In the genomic region with DNA sequence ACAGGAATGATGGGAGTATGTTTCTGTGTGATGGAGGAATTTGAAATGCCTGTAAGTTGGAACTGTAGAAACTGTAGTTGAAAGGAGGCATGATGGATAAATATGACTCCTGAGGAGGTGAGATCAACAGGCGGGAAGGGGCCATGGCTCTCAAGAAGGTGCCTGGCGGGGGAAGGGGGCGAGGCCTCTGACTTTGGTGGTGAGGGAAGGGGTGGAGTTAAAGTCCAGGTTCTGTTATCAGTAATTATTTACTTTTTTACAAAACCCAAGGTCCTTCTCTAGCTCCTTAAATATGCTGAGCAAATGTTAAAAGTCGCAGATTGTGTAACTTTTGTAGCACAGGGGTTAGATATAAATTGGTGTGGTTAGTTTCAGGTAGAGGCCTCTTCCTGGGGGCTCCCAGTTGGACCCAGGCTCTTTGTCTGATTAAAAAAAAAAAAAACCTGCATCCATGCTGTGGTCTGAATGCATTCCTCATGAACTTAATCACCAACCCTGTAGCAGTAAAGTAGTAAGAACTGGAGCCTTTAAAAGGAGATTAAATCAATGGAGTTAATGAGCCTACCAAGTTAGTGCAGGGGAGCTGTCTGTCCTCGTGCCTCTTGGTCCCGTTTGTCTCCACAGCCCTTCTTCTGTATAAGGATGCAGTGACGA, we compare ENCODE assay signal across 18 mouse cellular contexts. TPM values are rescaled to one million over a fixed set of nuclear protein-coding genes. Genes with fewer than 3 reads are reported as not detected.
DNase-seq lines count a peak whose midpoint lies in the region; ATAC-seq and TF ChIP-seq lines count a peak whose summit lies in the region.
"Had no signal": no experiment of that assay in that cellular context is flagged by ENCODE, and none has a peak within 500 bp of the region (broad histone marks: within the 10 kb centered on the region; RNA-seq: fewer than 3 reads in every experiment).

No protein-coding gene starts in this region.

- TF ChIP-seq CTCF in heart, adult 2 months (IDR thresholded peaks at IDR 0.05), result no peak

- H3K4me2 ChIP-seq in lung, embryonic 15.5 days, result no peak overlapping the region
- H3K4me2 ChIP-seq: heart, embryonic 12.5 days; limb, embryonic 12.5 days had no signal

- H3K27ac ChIP-seq in heart, adult 2 months, result no peak overlapping the region
- H3K27ac ChIP-seq in lung, embryonic 15.5 days, result peak overlapping the region; percentile 43; the same call in 1 of the 2 replicates
- H3K27ac ChIP-seq: hindbrain, postnatal 0 days; limb, embryonic 12.5 days had no signal

- H3K27me3 ChIP-seq in heart, adult 2 months (ENCODE audit: control insufficient read depth, insufficient read depth, low read length), result no peaks in the 10 kb centered on the region
- H3K27me3 ChIP-seq in lung, embryonic 15.5 days, result no peaks in the 10 kb centered on the region
- H3K27me3 ChIP-seq: heart, embryonic 12.5 days; limb, embryonic 12.5 days had no signal

- no peaks in the 10 kb centered on the region for H3K4me1 ChIP-seq in heart, adult 2 months (ENCODE audit: control insufficient read depth, insufficient read depth, low read length)
- H3K4me1 ChIP-seq in lung, embryonic 15.5 days, result 0 out of 2 replicates have a peak, but pooled peaks cover 5% of the 10 kb centered on the region

- H3K9me3 ChIP-seq in lung, embryonic 15.5 days, result no peaks in the 10 kb centered on the region
- H3K9me3 ChIP-seq: limb, embryonic 12.5 days had no signal

- H3K4me3 ChIP-seq in heart, adult 2 months, result no peak overlapping the region
- H3K4me3 ChIP-seq in lung, embryonic 15.5 days, result no peak overlapping the region
- H3K4me3 ChIP-seq: heart, embryonic 12.5 days; limb, embryonic 12.5 days had no signal

- H3K79me2 ChIP-seq in heart, adult 2 months (replicated peaks; ENCODE audit: control insufficient read depth, insufficient read depth, low read length), result no peaks in the 10 kb centered on the region

- DNase-seq in heart, adult 11 months, result peak; percentile 8
- no peak for DNase-seq in heart, adult 2 months
- no peak for DNase-seq in lung, postnatal 10 days
- DNase-seq in lung, postnatal 25 days (ENCODE audit: low spot score), result peak; percentile 1
- DNase-seq in adrenal gland, postnatal 36 days, result no peak
- no peak for DNase-seq in ovary, postnatal 36 days (ENCODE audit: low spot score)
- DNase-seq: adrenal gland, postnatal 25 days; cerebellum, postnatal 10 days; gastrocnemius, postnatal 36 days; heart, postnatal 36 days; right cerebral cortex, postnatal 4 days; thymus, postnatal 14 days had no signal

- H3K9ac ChIP-seq in heart, adult 2 months (ENCODE audit: low read depth, low read length), result no peak overlapping the region
- H3K9ac ChIP-seq in lung, embryonic 15.5 days, result no peak overlapping the region
- H3K9ac ChIP-seq: heart, embryonic 12.5 days; limb, embryonic 12.5 days had no signal

- no peak for TF ChIP-seq EP300 in heart, adult 2 months (IDR thresholded peaks at IDR 0.05; ENCODE audit: insufficient read depth, low read depth, low read length)

- 77% methylated on average over 7 of the region's 7 CpGs for WGBS in heart, adult 2 months
- 42% methylated on average over 7 of the region's 7 CpGs for WGBS in lung, embryonic 15.5 days

- no peak for ATAC-seq in lung, embryonic 15.5 days (ENCODE audit: borderline replicate concordance, extremely low read depth, low FRiP score, low TSS enrichment)
- ATAC-seq: hindbrain, postnatal 0 days had no signal

- H3K36me3 ChIP-seq in heart, adult 2 months (ENCODE audit: control insufficient read depth, insufficient read depth, low read length), result no peaks in the 10 kb centered on the region
- H3K36me3 ChIP-seq in lung, embryonic 15.5 days, result no peaks in the 10 kb centered on the region
- H3K36me3 ChIP-seq: G1E; heart, embryonic 12.5 days; limb, embryonic 12.5 days had no signal

- no peak for TF ChIP-seq POLR2A in heart, adult 2 months (IDR thresholded peaks at IDR 0.05; ENCODE audit: insufficient read depth, low read depth, low read length)

- intact Hi-C loops in heart, adult 2 months (cut with DNase I), result no loop called here

RNA-seq across cellular contexts. Expression of a gene that starts 37.7 kb away (rescaled TPM):
- under 1 TPM; 0.32 to 0.63 TPM for total RNA-seq in heart, adult 2 months (2021)
- 0.09 and 0.78 TPM in 2 replicates for polyA plus RNA-seq in heart, adult 2 months (2012; rRNA removed)
- polyA plus RNA-seq in lung, embryonic 15.5 days (2015; fragmentation: Nextera tagmentation; extraction: Ambion mirVana), result 2.3 TPM in 2 replicates
- 10 to 100 TPM in 1 of 2 experiments, 1 to 10 TPM in 1; 6.9 to 24.1 TPM for total RNA-seq in adrenal gland, postnatal 36 days (2021)
- total RNA-seq: G1E; monocyte, adult 5-6 weeks had no signal
- polyA plus RNA-seq: G1E had no signal

Comparison
In these comparisons a context has a peak if more than half of its experiments do, and no peak if none do; other contexts are left out.
1. DNase-seq: peak in heart, adult 11 months (single experiment) and lung, postnatal 25 days (single experiment); none in heart, adult 2 months (0 of 2), lung, postnatal 10 days (single experiment), adrenal gland, postnatal 36 days (0 of 2) and ovary, postnatal 36 days (single experiment).
2. RNA of a gene that starts 37.7 kb away (total RNA-seq): 6.9 to 24.1 TPM in adrenal gland, postnatal 36 days; 0.32 to 0.63 TPM in heart, adult 2 months; every median in the first group is over 4 times any median in the second.